Mouse (Mus musculus) B cell, adult 2 months (primary cell): Measurements from ENCODE around the gene Caln1.

Experiments used
- DNase-seq, 2 experiments: peaks; one replicate each; pipeline ENCODE4 v3.0.0; 2022

Gene Caln1

GRCm38 (mm10) chr5:130395142-130395541 is 25.9 kb downstream of the Caln1 start:
- no peak for DNase-seq

DNA sequence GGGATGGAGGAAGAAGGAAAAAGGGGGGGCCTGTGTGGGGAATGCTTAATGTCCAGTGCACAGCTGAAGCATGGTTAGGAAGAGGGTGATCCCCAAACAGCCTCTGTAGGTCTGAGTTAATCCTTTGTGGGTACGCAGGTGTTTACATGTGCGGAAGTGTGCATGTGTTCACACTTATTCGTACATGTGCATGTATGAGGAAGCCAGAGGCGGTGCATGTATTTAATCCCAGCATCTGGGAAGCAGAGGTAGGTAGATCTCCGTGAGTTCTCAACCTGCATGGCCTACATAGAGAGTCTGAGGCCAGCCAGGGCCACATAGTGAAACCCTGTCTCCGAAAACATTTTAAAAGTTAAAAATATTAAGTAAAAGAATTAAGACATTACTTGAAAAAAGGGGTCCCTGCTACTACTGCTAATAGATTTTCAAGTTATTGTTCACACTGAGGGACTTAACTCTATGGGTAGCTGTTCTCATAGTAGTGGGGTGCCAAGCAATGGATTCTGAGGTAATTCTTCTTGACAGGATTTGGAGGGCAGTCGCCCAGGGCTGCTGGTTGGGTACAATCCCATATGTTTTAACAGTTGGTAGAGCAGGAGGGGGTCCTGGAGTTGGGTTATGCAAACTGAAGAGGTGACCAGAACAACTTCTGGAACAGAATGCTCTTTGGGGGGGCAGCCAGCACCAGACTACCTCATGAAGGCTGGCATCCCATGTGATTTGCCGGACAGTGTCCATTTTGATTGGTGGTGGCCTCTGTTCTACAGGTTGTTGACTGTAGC is 31.1 kb downstream of the Caln1 start:
- DNase-seq = no peak

DNA sequence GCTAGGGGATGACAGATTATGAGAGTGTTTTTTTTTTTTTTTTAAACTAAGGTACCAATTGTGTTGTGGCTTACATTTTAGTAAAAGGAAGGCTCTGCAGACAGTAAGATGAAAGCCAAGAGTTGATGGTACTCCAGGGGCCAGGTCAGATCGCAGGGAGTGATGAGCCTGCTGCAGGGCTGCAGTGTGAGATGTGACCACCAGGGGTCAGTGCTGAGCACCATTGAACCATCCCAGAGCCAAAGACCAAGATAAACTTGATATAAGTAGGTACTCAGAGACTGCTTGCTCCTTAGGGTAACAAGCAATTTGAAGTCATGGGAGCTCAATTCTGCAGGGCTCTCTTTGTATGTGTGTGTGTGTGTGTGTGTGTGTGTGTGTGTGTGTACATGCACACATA is 35.9 kb downstream of the Caln1 start:
- peak; percentile 30 to 31 for DNase-seq

DNA sequence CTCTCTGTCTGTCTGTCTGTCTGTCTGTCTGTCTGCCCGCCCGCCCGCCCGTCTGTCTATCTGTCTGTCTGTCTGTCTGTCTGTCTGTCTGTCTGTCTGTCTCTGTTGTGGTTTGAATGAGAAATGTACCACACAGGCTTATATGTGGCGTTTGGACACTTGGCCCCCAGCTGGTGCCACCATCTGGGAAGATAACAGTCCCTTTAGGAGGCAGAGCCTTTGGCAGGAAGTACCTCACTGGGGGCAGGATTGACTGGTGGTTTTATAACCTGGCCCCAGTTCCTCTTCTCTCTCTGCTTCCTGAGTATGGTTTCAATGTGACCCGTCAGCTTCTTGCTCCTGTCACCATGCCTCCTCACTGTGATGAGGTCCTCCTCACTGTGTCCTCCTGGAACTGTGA is 40.5 kb downstream of the Caln1 start:
- no peak for DNase-seq

DNA sequence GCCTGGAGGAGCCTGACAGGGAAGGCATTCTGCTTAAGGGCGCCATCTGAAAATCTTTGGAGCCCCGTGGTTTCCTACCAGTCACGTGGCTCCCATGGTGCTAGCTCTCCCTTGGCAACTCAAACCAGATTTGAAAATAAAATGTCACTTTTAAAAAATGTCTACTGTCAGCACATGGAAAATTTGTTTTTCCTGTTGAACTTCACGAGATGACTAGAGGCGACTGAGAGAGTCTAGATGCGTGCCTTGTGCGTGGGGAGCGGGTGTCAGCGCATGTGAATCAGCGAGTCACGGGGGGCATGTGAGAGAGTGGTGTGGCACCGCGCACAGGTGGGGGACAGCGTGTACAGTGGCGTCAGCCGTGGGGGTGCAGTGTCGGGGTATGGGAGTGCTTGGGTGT is 42.3 kb downstream of the Caln1 start:
- DNase-seq = no peak

DNA sequence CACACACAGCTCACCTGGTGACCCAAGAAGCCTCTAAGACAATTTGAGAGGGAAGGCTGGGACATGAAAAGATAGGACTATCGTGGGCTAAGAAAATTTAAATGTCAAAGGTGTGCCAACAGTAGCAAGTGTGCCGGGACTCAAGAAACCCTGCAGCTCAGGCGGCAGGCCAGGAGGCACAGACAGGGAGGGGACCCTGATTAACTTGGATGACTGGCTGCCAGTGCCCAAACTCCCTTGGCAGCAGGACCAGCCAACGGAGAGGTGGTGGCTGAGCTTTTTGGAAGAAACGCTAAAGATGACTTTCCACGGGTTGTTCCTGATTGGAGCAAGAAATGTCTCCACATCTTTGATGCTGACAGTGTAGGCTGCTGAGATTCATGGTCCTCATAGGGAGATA is 78.2 kb downstream of the Caln1 start:
- no peak for DNase-seq

- no peak for DNase-seq
Observed at GRCm38 (mm10) chr5:130448491-130448890, 79.2 kb downstream of the Caln1 start.

GRCm38 (mm10) chr5:130448931-130449856 is 79.9 kb downstream of the Caln1 start:
- DNase-seq = no peak

DNA sequence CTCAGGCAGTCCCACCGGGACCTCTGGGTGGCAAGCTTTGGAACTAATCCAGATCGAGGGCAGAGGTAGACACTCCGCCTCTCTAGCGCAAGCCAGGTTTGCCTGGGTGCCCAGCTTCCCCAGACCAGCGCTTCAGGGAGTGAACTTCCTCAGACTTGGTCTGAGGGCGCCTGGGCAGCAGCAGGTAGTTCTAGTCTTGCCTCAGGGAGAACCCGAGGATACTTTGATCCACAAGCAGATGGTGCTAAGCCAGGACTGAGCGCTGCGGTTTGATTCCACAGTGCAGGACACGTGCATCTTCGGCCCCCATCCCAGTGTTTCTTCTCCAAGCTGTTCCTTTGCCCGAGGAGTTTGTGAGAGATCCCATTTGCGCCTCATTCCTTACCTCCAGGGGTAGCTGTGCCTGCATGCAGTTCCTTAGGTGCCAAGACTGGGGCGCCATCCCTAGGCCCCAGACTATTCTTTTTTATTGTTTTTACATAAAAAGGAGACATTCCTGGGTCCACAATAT is 80.8 kb downstream of the Caln1 start:
- DNase-seq = no peak

DNA sequence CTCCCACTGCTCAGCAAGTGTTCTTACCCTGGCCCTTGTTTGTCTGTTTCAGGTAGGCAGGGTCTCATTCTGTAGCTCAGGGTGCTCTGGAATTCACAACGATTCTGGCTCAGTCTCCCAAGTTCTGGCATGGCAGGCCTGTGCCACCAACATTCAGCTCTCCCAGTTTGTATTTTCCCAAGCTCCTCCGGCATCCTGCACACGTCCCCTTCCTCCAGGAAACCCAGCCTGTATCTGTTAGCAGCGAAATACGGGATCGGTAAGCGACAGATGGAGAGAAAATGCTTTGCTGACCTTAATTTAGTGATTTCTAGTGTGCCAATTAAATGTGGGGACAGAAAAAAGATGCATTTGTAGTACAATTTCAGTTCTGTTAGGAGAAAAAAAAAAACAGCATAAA is 88.8 kb downstream of the Caln1 start:
- DNase-seq = no peak

DNA sequence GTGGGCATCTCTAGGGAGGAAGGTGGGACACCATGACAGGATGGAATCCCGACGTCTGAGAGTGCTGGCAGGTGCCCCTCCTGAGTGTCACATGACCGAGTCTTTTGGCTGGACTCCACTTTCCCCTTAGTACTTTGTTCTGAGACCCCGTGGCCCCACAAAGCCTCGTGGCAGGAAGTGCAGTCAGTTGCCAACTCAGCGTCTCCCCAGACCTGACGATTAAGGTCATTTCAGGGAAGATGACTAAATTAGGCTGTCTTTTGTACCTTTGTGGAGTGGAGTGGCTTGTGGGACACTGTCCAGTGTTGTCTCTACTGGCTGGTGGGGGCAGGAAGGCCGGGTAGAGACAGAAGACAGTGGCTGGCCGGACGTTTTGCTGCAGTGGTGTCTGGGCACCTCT is 103.0 kb downstream of the Caln1 start:
- DNase-seq = no peak

GRCm38 (mm10) chr5:130474876-130475275 is 105.6 kb downstream of the Caln1 start:
- DNase-seq = no peak

DNA sequence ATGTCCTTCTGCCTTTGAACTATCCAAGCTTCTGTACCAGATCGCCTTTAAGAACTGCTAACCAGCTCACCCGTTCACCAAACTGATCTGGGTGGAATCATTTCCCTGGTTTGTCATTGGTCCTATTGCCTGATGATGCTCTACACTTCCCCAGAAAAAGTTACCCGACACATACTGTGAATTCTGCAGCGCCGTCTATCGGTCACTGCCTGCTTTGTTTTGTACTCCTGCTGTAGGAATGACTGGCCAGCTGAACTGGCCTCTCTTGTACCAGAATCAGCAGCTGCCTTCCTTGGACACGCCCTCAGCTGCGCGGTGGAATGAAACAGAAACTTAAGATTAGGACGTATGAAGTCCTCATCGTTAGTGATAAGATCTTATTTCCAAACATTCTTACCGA is 107.5 kb downstream of the Caln1 start:
- no peak for DNase-seq

GRCm38 (mm10) chr5:130480290-130480689 is 111.0 kb downstream of the Caln1 start:
- no peak for DNase-seq

DNA sequence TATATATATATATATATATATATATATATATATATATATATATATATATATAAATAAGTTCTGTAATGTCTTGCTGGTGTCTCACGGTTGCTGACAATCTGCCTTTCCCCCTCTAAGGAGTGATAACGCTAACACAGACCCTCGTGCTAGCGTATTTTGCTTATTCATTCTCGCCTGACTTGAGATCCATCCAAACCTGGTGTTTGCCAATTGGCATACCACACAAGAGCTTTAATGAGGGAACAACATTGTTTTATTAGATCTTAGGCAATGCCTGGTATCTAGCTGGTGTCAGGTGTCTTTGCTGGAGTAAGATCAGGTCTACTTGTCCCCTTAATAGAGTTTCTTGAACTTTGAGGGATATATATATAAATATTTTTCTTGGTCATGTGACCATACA is 122.2 kb downstream of the Caln1 start:
- no peak for DNase-seq

GRCm38 (mm10) chr5:130492305-130492704 is 123.0 kb downstream of the Caln1 start:
- no peak for DNase-seq

DNA sequence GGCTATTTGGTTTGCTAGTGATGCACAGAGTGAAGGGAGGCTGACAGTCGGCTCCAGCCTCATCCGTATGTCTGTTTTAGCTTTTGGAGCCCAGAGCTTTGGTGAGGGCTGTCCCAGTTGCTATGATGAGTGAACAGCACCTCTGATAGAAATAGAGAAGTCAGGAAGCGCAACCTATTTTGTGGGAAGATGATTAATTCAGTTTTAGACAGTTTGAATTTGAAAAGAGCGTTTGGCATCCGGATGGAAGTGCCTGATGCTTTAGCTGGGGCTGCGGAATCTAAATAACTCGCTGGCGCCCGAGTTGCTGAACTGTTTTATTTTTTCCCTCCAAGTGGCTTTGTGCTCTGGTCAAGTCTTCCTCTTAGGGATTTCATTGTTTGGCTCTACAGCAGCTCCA is 133.3 kb downstream of the Caln1 start:
- no peak for DNase-seq

DNA sequence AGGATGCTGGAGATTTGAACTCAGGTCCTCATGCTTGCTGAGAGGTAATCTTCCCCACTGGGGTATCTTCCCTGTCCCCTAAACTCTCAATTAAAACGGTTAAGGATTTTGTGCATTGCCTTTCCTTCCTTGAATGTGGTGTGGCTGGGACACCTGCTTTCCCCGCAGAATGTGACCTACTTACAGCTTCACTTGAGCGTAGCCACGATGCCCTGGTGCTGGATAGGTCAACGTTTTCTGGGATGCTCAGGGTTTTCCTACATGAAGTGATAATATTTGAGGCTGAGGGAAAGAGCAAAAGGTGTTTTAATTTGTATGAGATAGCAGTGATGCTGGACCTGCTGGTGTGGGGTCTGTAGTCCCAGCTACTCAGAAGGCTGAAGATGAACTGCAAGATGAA is 135.6 kb downstream of the Caln1 start:
- no peak for DNase-seq

DNA sequence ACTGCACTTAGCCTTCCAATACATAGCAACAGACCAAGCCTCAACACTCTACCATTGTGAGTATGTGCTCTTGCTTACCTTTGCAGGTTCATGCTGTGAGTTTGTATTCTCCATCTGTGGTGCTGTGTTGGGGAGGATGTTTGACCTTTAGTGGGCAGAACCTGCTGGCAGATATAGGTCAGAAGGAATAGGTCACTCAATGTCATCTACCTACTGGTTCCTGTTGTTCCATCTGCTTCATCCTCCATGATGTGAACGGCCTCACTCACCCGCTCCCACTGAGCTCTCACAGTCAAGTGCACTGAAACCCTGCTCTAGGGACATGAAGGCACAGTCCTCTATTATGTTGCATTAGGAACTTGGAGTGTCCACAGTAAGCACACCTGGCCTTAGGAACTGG is 141.3 kb downstream of the Caln1 start:
- no peak for DNase-seq

DNA sequence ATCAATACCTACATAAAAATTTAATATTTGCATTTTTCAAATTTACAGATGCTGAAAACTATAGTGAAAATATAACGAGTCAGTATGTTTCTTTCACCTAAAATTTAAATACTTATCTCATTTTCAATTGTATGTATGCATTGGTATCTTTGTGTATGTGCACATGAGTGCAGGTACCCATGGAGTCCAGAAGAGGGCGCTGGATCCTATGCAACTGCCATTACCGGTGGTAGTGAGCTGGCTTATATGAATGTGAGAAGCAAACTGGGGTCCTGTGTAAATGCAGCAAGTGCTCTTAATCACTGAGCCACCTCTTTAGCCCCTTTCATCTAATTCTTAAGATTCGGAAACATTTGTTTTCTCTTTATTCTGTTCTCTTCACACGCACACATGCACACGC is 146.1 kb downstream of the Caln1 start:
- no peak for DNase-seq

DNA sequence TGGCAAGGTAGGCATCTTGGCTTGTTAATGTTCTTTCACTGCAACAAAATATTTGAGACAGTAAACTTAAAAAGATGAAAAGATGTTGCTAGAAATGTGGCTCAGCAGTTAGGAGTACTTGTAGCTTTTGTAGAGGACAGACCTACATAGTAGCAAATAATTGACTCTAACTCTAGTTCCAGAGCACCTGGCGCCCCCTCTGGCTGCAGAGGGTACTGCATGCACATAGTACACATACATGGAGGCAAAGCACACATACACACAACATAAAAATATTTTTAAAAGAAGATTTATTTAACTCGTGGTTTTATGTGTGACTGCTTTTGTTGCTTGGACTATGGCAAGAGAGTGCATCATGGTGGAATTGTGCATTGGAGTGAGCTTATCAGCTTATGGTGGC is 151.3 kb downstream of the Caln1 start:
- DNase-seq = peak in 1 of 2 experiments; percentile 6

- DNase-seq = no peak
Observed at GRCm38 (mm10) chr5:130527416-130527815, 158.2 kb downstream of the Caln1 start.

- DNase-seq = no peak
Observed at GRCm38 (mm10) chr5:130547496-130547895, 178.2 kb downstream of the Caln1 start.

- DNase-seq = no peak
Observed at GRCm38 (mm10) chr5:130553916-130554315, 184.7 kb downstream of the Caln1 start.
